8 mouse cellular contexts compared by ENCODE assay signal in genomic region chr7:67950346-67950814, GRCm38 (mm10). TPM values are rescaled to one million over a fixed set of nuclear protein-coding genes. Genes with fewer than 3 reads are reported as not detected.
A peak's percentile ranks its signal among the peaks of the same experiment; 100 is the strongest.
DNase-seq lines count a peak whose midpoint lies in the region; ATAC-seq and TF ChIP-seq lines count a peak whose summit lies in the region.

No protein-coding gene starts in this region.

- TF ChIP-seq POLR2A in embryonic fibroblast, embryonic 13.5 days (IDR thresholded peaks at IDR 0.05; ENCODE audit: low read depth, low read length), result no peak; the same call in 1 of the 2 replicates

- H3K27ac ChIP-seq in heart, embryonic 10.5 days, result peak overlapping the region; percentile 99
- peak overlapping the region; percentile 96 for H3K27ac ChIP-seq in embryonic fibroblast, embryonic 13.5 days (ENCODE audit: insufficient read depth, low read length)
- H3K27ac ChIP-seq in limb, embryonic 15.5 days, result peak overlapping the region; percentile 100

- DNase-seq in heart, embryonic 10.5 days (ENCODE audit: low spot score), result no peak
- DNase-seq in heart, adult 8-10 months (ENCODE audit: low spot score), result no peak
- peak; percentile 59 for DNase-seq in 416B (ENCODE audit: low read depth)
- no peak for DNase-seq in urinary bladder, adult 2 months (ENCODE audit: low spot score)
- no peak for DNase-seq in adrenal gland, postnatal 36 days

- peak overlapping the region; percentile 51 for H3K9ac ChIP-seq in limb, embryonic 15.5 days

- no peaks in the 10 kb centered on the region for H3K27me3 ChIP-seq in heart, embryonic 10.5 days (ENCODE audit: insufficient read depth, poor library complexity, severe bottlenecking)
- no peaks in the 10 kb centered on the region for H3K27me3 ChIP-seq in limb, embryonic 15.5 days

- no peak for TF ChIP-seq CTCF in embryonic fibroblast, embryonic 13.5 days (IDR thresholded peaks at IDR 0.05; ENCODE audit: borderline replicate concordance, insufficient read depth, low read length)

- under 1% methylated on average over 23 of the region's 24 CpGs for WGBS in heart, embryonic 10.5 days
- WGBS in limb, embryonic 15.5 days, result 0% methylated on average over 23 of the region's 24 CpGs

- peak overlapping the region; percentile 98 for H3K4me3 ChIP-seq in heart, embryonic 10.5 days
- H3K4me3 ChIP-seq in embryonic fibroblast, embryonic 13.5 days (ENCODE audit: insufficient read depth, low read length), result peak overlapping the region; percentile 95
- H3K4me3 ChIP-seq in limb, embryonic 15.5 days, result peak overlapping the region; percentile 86

- ATAC-seq in limb, embryonic 15.5 days (ENCODE audit: insufficient number of reproducible peaks, low FRiP score, low TSS enrichment, low read depth), result no peak
- no peak for ATAC-seq in granulocyte monocyte progenitor cell, adult 5-6 weeks (replicated peaks; ENCODE audit: poor library complexity, severe bottlenecking)

- H3K4me1 ChIP-seq in heart, embryonic 10.5 days, result peaks cover 16% of the 10 kb centered on the region
- peaks cover 7% of the 10 kb centered on the region for H3K4me1 ChIP-seq in embryonic fibroblast, embryonic 13.5 days (ENCODE audit: control insufficient read depth, insufficient read depth, low read length)
- peaks cover 12% of the 10 kb centered on the region for H3K4me1 ChIP-seq in limb, embryonic 15.5 days

- peak overlapping the region; percentile 78 for H3K4me2 ChIP-seq in limb, embryonic 15.5 days

- H3K36me3 ChIP-seq in heart, embryonic 10.5 days, result no peaks in the 10 kb centered on the region
- no peaks in the 10 kb centered on the region for H3K36me3 ChIP-seq in limb, embryonic 15.5 days

- no peaks in the 10 kb centered on the region for H3K9me3 ChIP-seq in heart, embryonic 10.5 days
- no peaks in the 10 kb centered on the region for H3K9me3 ChIP-seq in limb, embryonic 15.5 days

RNA-seq across cellular contexts. Expression of gene Igf1r, which starts 2.2 kb away (rescaled TPM):
- 17.2 and 24.9 TPM in 2 replicates for polyA plus RNA-seq in heart, embryonic 10.5 days (2016; fragmentation: Nextera tagmentation; extraction: Ambion mirVana)
- 10 to 100 TPM; 10.3 to 17.3 (median 14.4) TPM for total RNA-seq in heart, adult 8-10 months (2022)
- polyA plus RNA-seq in embryonic fibroblast, embryonic 13.5 days (2011; ENCODE audit: insufficient read length, low read depth, missing spikeins), result 65.4 and 81.6 TPM in 2 replicates
- 22.1 and 26.3 TPM in 2 replicates for polyA plus RNA-seq in limb, embryonic 15.5 days (2015; fragmentation: Nextera tagmentation; extraction: Ambion mirVana)
- total RNA-seq in granulocyte monocyte progenitor cell, adult 5-6 weeks (2014; fragmentation: Nextera tagmentation), result 59.2 and 59.7 TPM in 2 replicates
- total RNA-seq in granulocyte monocyte progenitor cell, adult 5-6 weeks (2017), result 27.9 and 29.4 TPM in 2 replicates
- 20.1 and 25.4 TPM in 2 replicates for polyA plus RNA-seq in urinary bladder, adult 2 months (2012; rRNA removed)
- 10 to 100 TPM; 74.1 to 87.4 TPM for total RNA-seq in adrenal gland, postnatal 36 days (2021)
